Mouse (Mus musculus) heart, adult 2 months (tissue): ENCODE measurements around the gene Gm6583.

Experiments used
- CTCF ChIP-seq: fragments of 200-600 bp; IDR thresholded peaks from 2 replicates; pipeline ENCODE4 v1.8.1; 2022; ENCODE audit warnings: antibody characterized with exemption, mild to moderate bottlenecking, moderate library complexity
- EP300 ChIP-seq: fragments of 200-500 bp; IDR thresholded peaks from 2 replicates; pipeline ENCODE4 v1.6.1; 2011; ENCODE audit warnings: low read depth, low read length, control low read depth; ENCODE audit not compliant: insufficient read depth
- POLR2A ChIP-seq: fragments of 200-500 bp; IDR thresholded peaks from 2 replicates; pipeline ENCODE4 v1.6.1; 2011; ENCODE audit warnings: mild to moderate bottlenecking, low read depth, low read length, control low read depth; ENCODE audit not compliant: insufficient read depth

- TF ChIP-seq CTCF = no peak
- no peak for TF ChIP-seq POLR2A
- no peak for TF ChIP-seq EP300
These were observed 489 bp upstream of the Gm6583 start for GRCm38 (mm10) chr5:112356322-112356721.
